Mouse (Mus musculus) CH12F3 (cell line): ENCODE measurements at regions not wholly inside any gene's neighbourhood (a gene's known extent, or its start where the extent isn't known, plus 50 kb on each side); places are given as distances from the start of the nearest gene placed in this dataset.

Source experiments
- in situ Hi-C: fragments of 300-500 bp; cut with MboI; formaldehyde crosslinking; loops from 2 replicates; pipeline ENCODE4 v1.14.3; 2020; ENCODE audit warnings: low sequenced_read_pairs

DNA sequence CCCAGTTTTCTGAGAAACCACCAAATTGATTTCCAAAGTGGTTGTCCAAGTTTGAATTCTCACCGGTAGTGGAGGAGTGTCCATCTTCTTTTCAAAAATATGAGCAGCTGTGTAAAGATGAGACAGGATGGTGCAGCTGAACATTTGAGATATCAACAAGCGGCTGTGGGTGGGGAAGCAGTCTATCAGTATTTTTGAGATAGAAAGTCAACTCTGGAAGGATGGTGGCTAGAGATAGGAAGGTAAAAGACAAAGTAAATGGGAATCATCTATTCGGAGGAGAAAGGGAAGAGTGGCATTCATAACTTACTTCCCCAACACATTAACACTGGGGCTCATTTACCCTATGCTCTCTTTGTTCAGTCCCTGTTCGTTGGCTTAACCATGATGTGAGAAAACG lies 146.9 kb upstream of the Gmnc start:
- in situ Hi-C loops: loop anchor here (25.0 kb wide), 1 partner anchor 324 kb away; no protein-coding TSS in a partner anchor

DNA sequence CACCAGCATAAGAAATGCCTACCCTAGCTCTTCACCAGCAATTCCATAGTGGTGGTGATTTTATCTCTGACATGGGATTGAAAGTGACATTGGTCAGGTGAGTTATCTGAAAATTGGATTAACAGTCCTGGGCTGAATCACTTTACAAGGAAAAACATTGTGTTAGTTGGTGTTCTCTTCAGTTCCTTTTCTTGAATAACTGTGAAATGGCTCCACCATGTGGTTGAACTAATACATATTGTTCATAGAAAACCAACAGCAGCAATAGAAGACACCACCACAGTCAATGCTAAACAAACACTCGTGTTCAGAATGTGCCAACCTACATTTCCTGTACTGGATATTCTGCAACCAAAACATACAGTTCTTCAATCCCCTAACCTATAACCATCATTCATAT lies 147.5 kb upstream of the Gmnc start:
- in situ Hi-C loops: loop anchor here (25.0 kb wide), 1 partner anchor 323 kb away; no protein-coding TSS in a partner anchor

DNA sequence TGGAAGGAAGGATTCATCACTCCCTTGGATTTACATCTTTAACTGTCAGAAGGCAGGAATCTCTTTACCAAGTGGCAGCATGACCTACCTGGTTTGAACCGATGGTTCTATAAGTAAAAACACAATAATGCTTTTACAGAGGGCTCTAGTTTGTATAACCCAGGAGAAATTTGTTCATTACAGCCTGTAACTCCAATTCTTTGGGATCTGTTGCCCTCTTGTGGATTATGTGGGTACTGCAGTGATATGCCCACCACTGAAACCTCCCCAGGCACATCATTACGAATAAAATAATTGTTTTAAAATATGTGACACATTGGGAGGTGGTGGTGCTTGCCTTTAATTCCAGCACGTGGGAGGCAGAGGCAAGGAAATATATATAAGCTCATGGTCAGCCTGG lies 148.6 kb upstream of the Gmnc start:
- in situ Hi-C loops: loop anchor here (25.0 kb wide), 1 partner anchor 322 kb away; no protein-coding TSS in a partner anchor

DNA sequence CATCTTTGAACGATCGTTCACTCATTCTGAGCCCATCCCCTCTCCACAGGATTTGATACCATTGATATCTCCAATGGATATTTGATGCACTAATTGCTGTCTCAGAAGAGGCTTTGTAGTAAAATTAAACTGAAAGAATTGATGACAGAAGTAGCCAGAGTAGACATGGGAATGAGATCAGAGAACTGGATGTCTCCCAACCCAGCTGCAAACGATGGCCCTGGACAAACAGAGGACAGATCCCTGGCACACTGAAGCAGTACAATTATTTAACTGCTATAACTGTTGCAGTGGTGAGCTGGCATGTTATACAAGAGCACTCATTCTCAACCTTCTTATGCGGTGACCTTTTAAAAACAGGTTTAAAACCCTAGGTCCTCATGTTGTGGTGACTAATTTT lies 151.5 kb upstream of the Ostn start:
- in situ Hi-C loops: no loop called here

DNA sequence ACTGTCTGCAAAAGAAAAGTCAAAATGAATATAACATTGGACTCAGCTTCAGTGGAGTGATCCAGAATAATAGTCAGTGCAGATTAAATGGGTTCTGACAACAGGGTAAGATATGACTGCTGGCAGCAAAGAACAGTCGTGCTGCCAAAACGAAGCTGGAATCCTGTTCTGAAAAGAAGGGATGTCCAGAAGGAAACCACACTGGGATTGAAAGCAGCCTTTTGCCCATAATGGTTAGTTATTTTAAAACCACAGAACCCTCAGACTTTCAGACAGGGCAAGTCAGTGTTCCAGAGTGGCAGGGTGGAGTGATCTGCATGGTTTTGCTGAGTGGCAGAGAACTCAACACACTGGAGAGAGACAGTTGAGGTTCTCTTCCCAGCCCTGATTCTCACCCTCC lies 111.6 kb upstream of the Ostn start:
- in situ Hi-C loops: no loop called here
